Mouse (Mus musculus) small intestine, adult 2 months (tissue): ENCODE results near the gene Olfr559.

ENCODE experiments used
- CTCF ChIP-seq: fragments of 200-500 bp; IDR thresholded peaks from 2 replicates; pipeline ENCODE4 v1.5.1; 2012; ENCODE audit warnings: low read depth, mild to moderate bottlenecking, control low read depth, inconsistent platforms, low read length, moderate library complexity, mixed read lengths; ENCODE audit not compliant: insufficient replicate concordance, insufficient read length; ENCODE audit errors: extremely low read depth
- POLR2A ChIP-seq: fragments of 200-500 bp; IDR thresholded peaks from 2 replicates; pipeline ENCODE4 v1.6.1; 2012; ENCODE audit warnings: low read depth, mild to moderate bottlenecking, control low read depth, inconsistent platforms, low read length, moderate library complexity

GRCm38 (mm10) chr7:102686944-102687501, 40.3 kb downstream of the Olfr559 start, which contains the start of gene Trim68:
- peak; percentile 26; the same call in 1 of the 2 replicates for TF ChIP-seq POLR2A
- no peak for TF ChIP-seq CTCF
